ENCODE assay signal across 18 mouse cellular contexts in the genomic region with DNA sequence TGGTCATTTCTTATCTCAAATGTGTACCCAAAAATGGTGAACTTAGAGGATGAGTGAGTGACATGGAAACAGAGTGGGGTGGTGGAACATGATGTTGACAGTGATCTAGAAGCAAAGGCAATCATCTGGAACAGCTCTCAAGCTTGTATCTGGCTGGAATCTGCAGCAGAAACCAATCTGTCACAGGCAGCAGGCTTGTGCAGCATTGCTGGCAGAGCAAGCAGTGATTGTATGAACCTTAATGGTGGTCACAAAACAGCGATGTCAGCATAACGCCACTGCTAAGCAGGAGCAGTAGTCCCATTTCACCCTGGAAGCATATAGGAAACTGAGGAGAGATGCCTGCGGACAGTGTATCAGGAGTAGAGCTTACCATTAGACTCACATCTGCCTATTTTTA.
DNase-seq lines count a peak whose midpoint lies in the region; ATAC-seq and TF ChIP-seq lines count a peak whose summit lies in the region.
"Had no signal": no experiment of that assay in that cellular context is flagged by ENCODE, and none has a peak within 500 bp of the region (broad histone marks: within the 10 kb centered on the region; RNA-seq: fewer than 3 reads in every experiment).

No protein-coding gene starts in this region.

- intact Hi-C loops in gastrocnemius, adult 2 months (cut with DNase I), result no loop called here

- no peak for DNase-seq in forebrain, postnatal 0 days
- DNase-seq in forebrain, embryonic 10.5 days (ENCODE audit: extremely low spot score, low spot score), result no peak
- no peak for DNase-seq in neural tube, embryonic 10.5 days (ENCODE audit: extremely low spot score, low spot score)
- DNase-seq in layer of hippocampus, adult 2 months (ENCODE audit: low spot score in 2 of 2), result peak; percentile 49 to 53
- peak; percentile 43 to 45 for DNase-seq in layer of hippocampus, postnatal 36 days
- DNase-seq in adrenal gland, postnatal 36 days, result no peak
- no peak for DNase-seq in gastrocnemius, adult 2 months
- DNase-seq: adrenal gland, adult 2 months; B cell, adult 2 months; heart, postnatal 4 days; kidney, adult 18-20 months; kidney, postnatal 4 days; lung, postnatal 4 days; thymus, postnatal 14 days had no signal

- H3K36me3 ChIP-seq in forebrain, postnatal 0 days (ENCODE audit: insufficient read depth), result no peaks in the 10 kb centered on the region
- H3K36me3 ChIP-seq in forebrain, embryonic 10.5 days (replicated peaks), result no peaks in the 10 kb centered on the region
- H3K36me3 ChIP-seq in neural tube, embryonic 14.5 days (ENCODE audit: control insufficient read depth, insufficient read depth, low read length), result no peaks in the 10 kb centered on the region
- H3K36me3 ChIP-seq: forebrain, embryonic 12.5 days; heart, embryonic 15.5 days had no signal

- no peaks in the 10 kb centered on the region for H3K9me3 ChIP-seq in forebrain, postnatal 0 days (ENCODE audit: low read length)
- no peaks in the 10 kb centered on the region for H3K9me3 ChIP-seq in forebrain, embryonic 10.5 days
- H3K9me3 ChIP-seq in neural tube, embryonic 14.5 days (ENCODE audit: control insufficient read depth, low read length), result no peaks in the 10 kb centered on the region
- H3K9me3 ChIP-seq: forebrain, embryonic 12.5 days; heart, embryonic 15.5 days had no signal

- H3K27ac ChIP-seq in forebrain, postnatal 0 days (ENCODE audit: low read depth, low read length), result no peak overlapping the region
- no peak overlapping the region for H3K27ac ChIP-seq in forebrain, embryonic 10.5 days
- H3K27ac ChIP-seq in neural tube, embryonic 14.5 days (ENCODE audit: low read depth, low read length), result no peak overlapping the region
- H3K27ac ChIP-seq in layer of hippocampus, adult 2 months, result peak overlapping the region; percentile 79
- H3K27ac ChIP-seq in gastrocnemius, adult 2 months, result no peak overlapping the region
- H3K27ac ChIP-seq: forebrain, embryonic 12.5 days; heart, embryonic 15.5 days had no signal

- no peak for TF ChIP-seq CTCF in forebrain, postnatal 0 days (IDR thresholded peaks at IDR 0.05; ENCODE audit: low read depth)
- no peak for TF ChIP-seq CTCF in layer of hippocampus, adult 2 months (conservative IDR thresholded peaks at IDR 0.05)
- TF ChIP-seq CTCF in gastrocnemius, adult 2 months (IDR thresholded peaks at IDR 0.05), result no peak

- no peak overlapping the region for H3K4me2 ChIP-seq in forebrain, postnatal 0 days (ENCODE audit: low read depth)
- no peak overlapping the region for H3K4me2 ChIP-seq in neural tube, embryonic 14.5 days (ENCODE audit: low read depth, low read length)
- H3K4me2 ChIP-seq: forebrain, embryonic 12.5 days; heart, embryonic 15.5 days had no signal

- 72% methylated on average over 3 of the region's 3 CpGs for WGBS in forebrain, postnatal 0 days
- WGBS in forebrain, embryonic 10.5 days, result 89% methylated on average over 3 of the region's 3 CpGs
- WGBS in neural tube, embryonic 14.5 days, result 76% methylated on average over 3 of the region's 3 CpGs

- H3K9ac ChIP-seq in forebrain, postnatal 0 days, result no peak overlapping the region
- H3K9ac ChIP-seq in neural tube, embryonic 14.5 days (replicated peaks; ENCODE audit: low read depth, low read length), result no peak overlapping the region
- H3K9ac ChIP-seq: forebrain, embryonic 12.5 days; heart, embryonic 15.5 days had no signal

- H3K4me3 ChIP-seq in forebrain, postnatal 0 days (ENCODE audit: low read depth, low read length), result no peak overlapping the region
- H3K4me3 ChIP-seq in forebrain, embryonic 10.5 days, result no peak overlapping the region
- no peak overlapping the region for H3K4me3 ChIP-seq in neural tube, embryonic 14.5 days (ENCODE audit: low read depth, low read length)
- H3K4me3 ChIP-seq in layer of hippocampus, adult 2 months, result no peak overlapping the region
- no peak overlapping the region for H3K4me3 ChIP-seq in gastrocnemius, adult 2 months
- H3K4me3 ChIP-seq: forebrain, embryonic 12.5 days; heart, embryonic 15.5 days had no signal

- H3K4me1 ChIP-seq in forebrain, postnatal 0 days (ENCODE audit: insufficient read depth), result no peaks in the 10 kb centered on the region
- H3K4me1 ChIP-seq in forebrain, embryonic 10.5 days, result peaks cover 5% of the 10 kb centered on the region
- H3K4me1 ChIP-seq in neural tube, embryonic 14.5 days (ENCODE audit: control insufficient read depth, insufficient read depth, low read length), result no peaks in the 10 kb centered on the region
- H3K4me1 ChIP-seq: forebrain, embryonic 12.5 days; heart, embryonic 15.5 days had no signal

- no peaks in the 10 kb centered on the region for H3K27me3 ChIP-seq in forebrain, postnatal 0 days (ENCODE audit: insufficient read depth, low read length)
- no peaks in the 10 kb centered on the region for H3K27me3 ChIP-seq in forebrain, embryonic 10.5 days (ENCODE audit: poor library complexity, severe bottlenecking)
- H3K27me3 ChIP-seq in neural tube, embryonic 14.5 days (ENCODE audit: control insufficient read depth, insufficient read depth, low read length), result no peaks in the 10 kb centered on the region
- H3K27me3 ChIP-seq: forebrain, embryonic 12.5 days; heart, embryonic 15.5 days had no signal

- peak; percentile 16; the same call in 1 of the 2 replicates for ATAC-seq in forebrain, postnatal 0 days
- 0 out of 2 replicates have a peak, but pooled peaks have one; percentile 54 for ATAC-seq in neural tube, embryonic 14.5 days (ENCODE audit: low read depth)
- ATAC-seq: inflammation-experienced regulatory T-cells, adult 6 months had no signal

Comparison
In these comparisons a context has a peak if more than half of its experiments do, and no peak if none do; other contexts are left out.
1. DNase-seq: peak in layer of hippocampus, adult 2 months (2 of 2) and layer of hippocampus, postnatal 36 days (2 of 2); none in forebrain, postnatal 0 days (single experiment), forebrain, embryonic 10.5 days (single experiment), neural tube, embryonic 10.5 days (single experiment), adrenal gland, postnatal 36 days (0 of 2) and gastrocnemius, adult 2 months (single experiment).